Mouse (Mus musculus): ENCODE results near the gene Fscn1. TPM values are rescaled to one million over a fixed set of nuclear protein-coding genes. Genes with fewer than 3 reads are reported as not detected.

Gene Fscn1
- polyA plus RNA-seq, 1 experiment from 2014 or later = 175 TPM

DNA sequence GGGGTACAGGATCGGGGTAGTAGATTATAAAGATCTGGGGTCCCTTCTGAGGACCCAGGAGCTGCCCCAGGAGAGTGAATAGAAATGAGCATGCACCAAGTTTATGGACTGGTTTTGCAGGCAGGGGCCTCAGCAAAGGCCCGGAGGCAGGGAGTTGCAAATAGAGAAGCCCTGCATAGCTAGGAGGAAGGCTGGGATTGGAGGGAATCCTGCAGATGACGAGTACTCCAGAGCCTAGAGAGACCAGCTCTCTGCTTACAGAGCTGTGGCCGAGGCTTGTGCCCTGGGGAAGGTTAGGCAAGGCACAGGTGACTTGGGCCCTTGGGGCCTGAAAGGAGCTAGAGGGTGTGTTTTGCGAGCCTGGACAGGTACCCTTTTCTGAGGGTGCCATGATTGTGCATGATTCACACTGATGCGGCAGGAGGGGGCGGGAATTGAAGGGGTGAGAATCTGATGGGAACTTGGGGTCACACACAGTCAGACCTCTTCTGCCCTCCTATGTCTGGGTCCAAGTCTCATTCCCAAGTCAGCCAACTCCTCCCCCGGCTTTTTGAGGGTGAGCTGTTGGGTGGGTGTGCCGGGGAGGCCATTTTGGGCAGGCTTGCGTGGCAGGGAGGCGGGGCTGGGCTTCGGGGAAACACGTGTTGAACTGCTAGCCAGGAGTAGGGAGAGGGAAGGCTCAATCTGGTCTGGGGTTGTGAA, 3.0 kb downstream of the Fscn1 start:
- H3K27me3 ChIP-seq (ENCODE audit: insufficient read depth, low read length) = no peaks in the 10 kb centered on the region

DNA sequence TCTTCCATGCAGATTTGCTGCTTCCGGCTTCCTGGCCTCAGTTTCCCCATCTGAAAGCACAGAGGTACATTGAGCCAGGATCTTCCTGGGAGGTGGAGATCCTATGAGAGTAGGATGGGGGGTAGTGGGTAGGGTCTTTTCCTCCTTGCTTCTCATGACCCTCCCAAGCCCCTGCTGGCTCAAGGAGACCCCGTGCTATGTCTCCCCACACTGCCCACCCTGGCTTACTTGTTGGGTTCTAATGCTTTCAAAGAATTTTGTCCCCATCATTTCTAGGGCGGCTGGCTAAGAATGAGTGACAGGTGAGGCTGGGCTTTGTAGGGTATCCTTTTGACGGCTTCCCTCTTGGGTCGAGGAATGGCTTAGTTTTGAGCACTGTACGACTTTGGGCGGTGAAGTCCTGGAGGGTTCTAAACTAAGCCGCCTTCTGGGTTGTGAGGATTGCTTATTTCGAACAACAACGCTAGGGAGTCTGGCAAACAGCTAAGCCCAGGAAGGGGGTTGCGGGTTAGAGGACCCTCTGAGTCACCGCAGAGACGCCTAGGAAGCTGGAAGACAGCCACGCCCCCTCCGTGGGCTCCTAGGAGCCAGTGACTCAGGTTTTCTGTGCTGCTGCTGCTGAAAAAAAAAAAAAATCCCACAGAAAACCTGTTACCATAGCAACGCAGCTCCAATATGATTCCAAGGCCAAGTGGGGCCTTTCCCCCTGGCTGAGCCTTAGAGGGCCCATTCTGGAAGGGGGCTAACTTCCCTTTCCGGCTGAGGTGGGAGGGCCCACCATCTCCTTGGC, 3.8 kb downstream of the Fscn1 start:
- Histone ChIP-seq H3K4me1 (replicated peaks; ENCODE audit: insufficient read depth, low read length) (peaks cover 18% of the 10 kb centered on the region), H3K27ac (no peak overlapping the region), H3K9ac (ENCODE audit: low read depth, low read length) (0 out of 2 replicates have a peak overlapping the region, but pooled peaks have one; percentile 48), H3K4me3 (replicated peaks; ENCODE audit: low read depth, low read length) (peak overlapping the region; percentile 76), H3K9me3 (replicated peaks; ENCODE audit: low read length) (no peaks in the 10 kb centered on the region), H3K4me2 (ENCODE audit: low read length) (peak overlapping the region; percentile 82), H3K36me3 (ENCODE audit: insufficient read depth, low read length) (peaks cover 8% of the 10 kb centered on the region; the same call in 1 of the 2 replicates), H3K27me3 (ENCODE audit: insufficient read depth, low read length) (no peaks in the 10 kb centered on the region)
- DNase-seq (ENCODE audit: low spot score) = peak; percentile 60
- ATAC-seq (replicated peaks; ENCODE audit: low FRiP score, low read depth) = no peak
- 34% methylated on average over 17 of the region's 17 CpGs for WGBS
- TF ChIP-seq CTCF (IDR thresholded peaks at IDR 0.05; ENCODE audit: low read depth) = no peak

More for the DNA sequence above, 3.0 kb downstream of the Fscn1 start:
- H3K4me3 ChIP-seq (replicated peaks; ENCODE audit: low read depth, low read length) = peak overlapping the region; percentile 76
- 0 out of 2 replicates have a peak overlapping the region, but pooled peaks have one; percentile 48 for H3K9ac ChIP-seq (ENCODE audit: low read depth, low read length)
- ATAC-seq (replicated peaks; ENCODE audit: low FRiP score, low read depth) (peak; percentile 8; the same call in 1 of the 2 replicates), DNase-seq (ENCODE audit: low spot score) (peak; percentile 83)
- H3K36me3 ChIP-seq (ENCODE audit: insufficient read depth, low read length) = peaks cover 4% of the 10 kb centered on the region; the same call in 1 of the 2 replicates
- WGBS = 5% methylated on average over 13 of the region's 13 CpGs
- peak overlapping the region; percentile 95 for H3K27ac ChIP-seq
- peak overlapping the region; percentile 82 for H3K4me2 ChIP-seq (ENCODE audit: low read length)
- H3K9me3 ChIP-seq (replicated peaks; ENCODE audit: low read length) = no peaks in the 10 kb centered on the region
- no peak for TF ChIP-seq CTCF (IDR thresholded peaks at IDR 0.05; ENCODE audit: low read depth)
- H3K4me1 ChIP-seq (replicated peaks; ENCODE audit: insufficient read depth, low read length) = peaks cover 18% of the 10 kb centered on the region

DNA sequence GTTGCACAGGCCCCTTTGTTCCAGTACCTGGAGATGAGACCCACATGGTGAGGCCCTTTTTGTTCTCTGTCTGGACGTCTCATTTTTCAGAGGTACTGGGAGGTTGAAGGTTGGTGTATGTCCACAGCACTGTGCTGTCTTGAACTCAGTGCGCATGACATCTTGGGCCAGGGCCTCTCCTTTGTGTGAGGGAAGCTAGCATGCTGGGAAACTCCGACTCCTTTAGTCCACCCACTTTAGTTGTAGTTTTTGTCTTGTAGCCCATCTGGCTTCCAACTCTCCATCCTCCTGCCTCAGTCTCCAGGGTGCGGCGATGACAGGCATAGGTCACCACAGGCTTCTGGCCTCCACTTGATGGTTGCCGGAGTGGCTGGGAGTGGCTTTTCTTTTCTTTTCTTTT, 4.5 kb downstream of the Fscn1 start:
- H3K9me3 ChIP-seq (replicated peaks; ENCODE audit: low read length) = no peaks in the 10 kb centered on the region
- H3K4me3 ChIP-seq (replicated peaks; ENCODE audit: low read depth, low read length) = no peak overlapping the region
- H3K4me1 ChIP-seq (replicated peaks; ENCODE audit: insufficient read depth, low read length) = peaks cover 18% of the 10 kb centered on the region
- H3K27ac ChIP-seq = no peak overlapping the region
- H3K36me3 ChIP-seq (ENCODE audit: insufficient read depth, low read length) = peaks cover 12% of the 10 kb centered on the region; the same call in 1 of the 2 replicates
- TF ChIP-seq CTCF (IDR thresholded peaks at IDR 0.05; ENCODE audit: low read depth) = no peak
- peak overlapping the region; percentile 82 for H3K4me2 ChIP-seq (ENCODE audit: low read length)
- DNase-seq (ENCODE audit: low spot score) (no peak), ATAC-seq (replicated peaks; ENCODE audit: low FRiP score, low read depth) (no peak)
- WGBS = 85% methylated on average over 6 of the region's 6 CpGs
- H3K9ac ChIP-seq (ENCODE audit: low read depth, low read length) = no peak overlapping the region
- no peaks in the 10 kb centered on the region for H3K27me3 ChIP-seq (ENCODE audit: insufficient read depth, low read length)

DNA sequence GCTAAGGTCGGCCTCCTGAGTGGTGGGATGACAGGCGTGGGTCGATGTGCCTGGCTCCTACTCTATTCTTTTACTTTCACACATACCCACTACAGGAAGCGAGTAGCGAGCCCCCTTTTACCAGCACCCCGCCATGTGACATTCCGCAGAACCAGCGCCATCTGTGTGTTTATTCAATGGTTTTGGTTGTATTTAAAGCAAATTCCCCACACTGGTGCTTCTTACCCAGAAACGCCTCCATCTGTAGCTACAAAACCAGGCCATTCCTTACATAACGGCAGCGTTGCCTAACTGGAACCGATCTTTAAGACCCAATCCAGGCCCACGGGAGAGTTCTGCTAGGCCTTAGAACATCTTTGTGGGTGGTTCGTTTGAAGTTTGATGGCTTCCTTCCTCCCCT, 8.3 kb downstream of the Fscn1 start:
- Histone ChIP-seq H3K4me3 (replicated peaks; ENCODE audit: low read depth, low read length) (no peak overlapping the region), H3K4me1 (replicated peaks; ENCODE audit: insufficient read depth, low read length) (peaks cover 12% of the 10 kb centered on the region), H3K4me2 (ENCODE audit: low read length) (no peak overlapping the region), H3K27ac (no peak overlapping the region), H3K27me3 (ENCODE audit: insufficient read depth, low read length) (no peaks in the 10 kb centered on the region), H3K36me3 (ENCODE audit: insufficient read depth, low read length) (peaks cover 42% of the 10 kb centered on the region), H3K9me3 (replicated peaks; ENCODE audit: low read length) (no peaks in the 10 kb centered on the region), H3K9ac (ENCODE audit: low read depth, low read length) (no peak overlapping the region)
- DNase-seq (ENCODE audit: low spot score) = no peak
- no peak for TF ChIP-seq CTCF (IDR thresholded peaks at IDR 0.05; ENCODE audit: low read depth)
- 91% methylated on average over 14 of the region's 14 CpGs for WGBS
- no peak for ATAC-seq (replicated peaks; ENCODE audit: low FRiP score, low read depth)

DNA sequence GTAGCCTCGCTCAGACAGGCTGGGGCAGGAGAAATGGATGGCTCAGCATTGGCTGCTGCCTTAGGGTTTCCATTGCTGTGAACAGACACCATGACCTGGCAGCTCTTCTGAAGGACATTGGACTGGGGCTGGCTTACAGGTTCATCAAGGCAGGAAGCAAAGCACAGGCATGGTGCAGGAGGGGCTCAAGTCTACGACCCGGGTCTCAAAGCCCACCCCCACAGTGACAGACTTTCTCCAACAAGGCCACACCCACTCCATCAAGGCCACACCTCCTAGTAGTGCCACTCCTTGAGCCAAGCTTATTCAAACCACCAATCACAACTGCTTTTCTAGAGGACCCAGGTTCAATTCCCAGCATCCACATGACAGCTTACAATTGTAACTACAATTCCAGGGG, 13.8 kb downstream of the Fscn1 start:
- H3K4me1 ChIP-seq (replicated peaks; ENCODE audit: insufficient read depth, low read length) = no peaks in the 10 kb centered on the region
- peaks cover 34% of the 10 kb centered on the region for H3K36me3 ChIP-seq (ENCODE audit: insufficient read depth, low read length)
- H3K9ac ChIP-seq (ENCODE audit: low read depth, low read length) = no peak overlapping the region
- H3K4me2 ChIP-seq (ENCODE audit: low read length) = no peak overlapping the region
- H3K27ac ChIP-seq = no peak overlapping the region
- no peak for DNase-seq (ENCODE audit: low spot score)
- H3K4me3 ChIP-seq (replicated peaks; ENCODE audit: low read depth, low read length) = no peak overlapping the region
- no peaks in the 10 kb centered on the region for H3K27me3 ChIP-seq (ENCODE audit: insufficient read depth, low read length)
- no peaks in the 10 kb centered on the region for H3K9me3 ChIP-seq (replicated peaks; ENCODE audit: low read length)
- WGBS = 45% methylated on average over 3 of the region's 3 CpGs
- ATAC-seq (replicated peaks; ENCODE audit: low FRiP score, low read depth) = no peak
- TF ChIP-seq CTCF (IDR thresholded peaks at IDR 0.05; ENCODE audit: low read depth) = no peak

DNA sequence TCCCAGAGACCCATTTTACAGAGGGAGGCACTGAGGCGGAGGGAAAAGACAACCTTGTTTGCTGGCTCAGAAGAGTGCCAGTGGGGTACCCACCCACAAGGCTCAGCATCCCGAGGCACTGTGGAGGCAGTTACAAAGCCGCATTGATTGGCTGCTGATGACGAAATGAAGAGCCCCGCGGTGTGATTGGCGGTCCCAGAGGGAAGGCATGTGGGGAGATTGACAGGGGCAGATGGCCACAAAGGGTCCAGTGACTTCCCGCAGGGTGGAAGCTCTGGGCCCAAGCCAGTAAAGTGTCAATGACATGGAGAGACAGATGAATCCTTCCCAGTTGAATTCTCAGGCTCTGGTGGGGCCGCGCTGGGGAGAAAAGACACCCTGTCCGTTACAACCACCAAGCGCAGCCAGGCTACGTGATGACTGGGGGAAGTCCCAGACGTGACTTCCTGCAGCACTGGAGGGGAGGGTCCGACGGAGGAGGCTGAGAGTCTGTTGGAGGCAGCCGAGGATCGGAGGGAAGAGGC, 14.5 kb downstream of the Fscn1 start:
- no peaks in the 10 kb centered on the region for H3K4me1 ChIP-seq (replicated peaks; ENCODE audit: insufficient read depth, low read length)
- ATAC-seq (replicated peaks; ENCODE audit: low FRiP score, low read depth) (peak; percentile 46; the same call in 1 of the 2 replicates), DNase-seq (ENCODE audit: low spot score) (peak; percentile 71)
- peak overlapping the region; percentile 16; the same call in 1 of the 2 replicates for H3K4me2 ChIP-seq (ENCODE audit: low read length)
- no peaks in the 10 kb centered on the region for H3K27me3 ChIP-seq (ENCODE audit: insufficient read depth, low read length)
- no peak overlapping the region for H3K27ac ChIP-seq
- 19% methylated on average over 18 of the region's 18 CpGs for WGBS
- H3K9me3 ChIP-seq (replicated peaks; ENCODE audit: low read length) = no peaks in the 10 kb centered on the region
- H3K36me3 ChIP-seq (ENCODE audit: insufficient read depth, low read length) = peaks cover 30% of the 10 kb centered on the region
- no peak overlapping the region for H3K4me3 ChIP-seq (replicated peaks; ENCODE audit: low read depth, low read length)
- no peak for TF ChIP-seq CTCF (IDR thresholded peaks at IDR 0.05; ENCODE audit: low read depth)
- no peak overlapping the region for H3K9ac ChIP-seq (ENCODE audit: low read depth, low read length)

Measured in kidney, postnatal 0 days (tissue).